Mouse (Mus musculus) limb, embryonic 13.5 days (tissue): ENCODE measurements around the gene Tgfbr2. TPM values are rescaled to one million over a fixed set of nuclear protein-coding genes. Genes with fewer than 3 reads are reported as not detected.
"Not testable (repeated sequence)": the region's sequence is repeated elsewhere in the genome, so short reads cannot be mapped to it uniquely, and the experiment has no call there.

Source experiments
- ATAC-seq: fragments of 200-750 bp; cut with Nextera tagmentation; 2 replicates; pipeline ENCODE4 v1.8.0; 2017; ENCODE audit warnings: low read depth, moderate number of reproducible peaks, moderate TSS enrichment; ENCODE audit not compliant: low FRiP score
- H3K27ac ChIP-seq: fragments of 300-500 bp; sonication (generic); 2 replicates; pipeline ENCODE4 v1.5.1; 2015; ENCODE audit warnings: inconsistent platforms, mild to moderate bottlenecking, moderate library complexity
- H3K27me3 ChIP-seq: fragments of 300-500 bp; sonication (generic); 2 replicates; pipeline ENCODE4 v1.6.1; 2015; ENCODE audit warnings: mild to moderate bottlenecking, inconsistent platforms
- H3K36me3 ChIP-seq: fragments of 300-500 bp; sonication (generic); 2 replicates; pipeline ENCODE4 v1.6.1; 2015; ENCODE audit warnings: inconsistent platforms, mild to moderate bottlenecking, moderate library complexity
- H3K4me1 ChIP-seq: fragments of 300-500 bp; sonication (generic); 2 replicates; pipeline ENCODE4 v1.6.1; 2015; ENCODE audit warnings: inconsistent platforms
- H3K4me2 ChIP-seq: fragments of 300-500 bp; sonication (generic); replicated peaks from 2 replicates; pipeline ENCODE4 v1.6.1; 2015; ENCODE audit warnings: inconsistent platforms, mild to moderate bottlenecking, moderate library complexity
- H3K4me3 ChIP-seq: fragments of 300-500 bp; sonication (generic); 2 replicates; pipeline ENCODE4 v1.5.1; 2015; ENCODE audit warnings: moderate library complexity, mild to moderate bottlenecking, inconsistent platforms
- H3K9ac ChIP-seq: fragments of 300-500 bp; sonication (generic); 2 replicates; pipeline ENCODE4 v1.6.1; 2015; ENCODE audit warnings: mild to moderate bottlenecking, inconsistent platforms
- H3K9me3 ChIP-seq: fragments of 300-500 bp; sonication (generic); 2 replicates; pipeline ENCODE4 v1.6.1; 2016; ENCODE audit warnings: inconsistent platforms
- WGBS: fragments of 180-500 bp; shearing (Covaris S2); methylation state at CpG from one replicate; pipeline ENCODE4 v1.1.7; 2015; 5-methylcytosine and 5-hydroxymethylcytosine counted together
- polyA plus RNA-seq: library from polyadenylated mRNA; unstranded; fragments of >200 nt; fragmentation: Nextera tagmentation; extraction: Ambion mirVana; gene quantifications from 2 replicates; pipeline ENCODE4 v1.2.1, GENCODE M21; 2015

Gene Tgfbr2
- polyA plus RNA-seq, 1 experiment from 2014 or later = 43.1 TPM

DNA sequence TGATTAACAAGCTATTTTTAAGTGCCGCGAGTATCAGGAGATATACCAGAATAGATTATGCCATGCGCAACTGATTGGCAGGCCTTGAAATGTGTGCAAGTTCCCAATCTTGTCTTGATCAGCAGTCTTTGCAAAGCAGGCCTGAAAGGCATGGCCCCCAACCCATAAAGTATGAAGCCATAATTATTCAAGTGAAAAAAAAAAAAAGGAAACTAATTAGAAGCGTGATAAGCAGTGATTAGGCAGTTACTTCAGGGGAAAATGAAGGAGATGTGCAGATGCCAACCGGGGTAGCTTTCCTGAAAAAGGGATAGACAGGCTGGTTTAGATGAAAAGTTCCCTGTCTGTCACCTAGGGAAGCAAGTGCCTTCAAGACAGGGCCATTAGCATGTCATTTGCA lies 91.9 kb downstream of the Tgfbr2 start:
- no peak overlapping the region for H3K27ac ChIP-seq
- H3K4me2 ChIP-seq = no peak overlapping the region
- 89% methylated on average over 5 of the region's 5 CpGs for whole genome bisulfite sequencing
- H3K4me1 ChIP-seq = no peaks in the 10 kb centered on the region
- H3K9me3 ChIP-seq = no peaks in the 10 kb centered on the region
- no peak for ATAC-seq
- H3K4me3 ChIP-seq = no peak overlapping the region
- peaks cover 5% of the 10 kb centered on the region; the same call in 1 of the 2 replicates for H3K36me3 ChIP-seq
- no peaks in the 10 kb centered on the region for H3K27me3 ChIP-seq
- no peak overlapping the region for H3K9ac ChIP-seq

GRCm38 (mm10) chr9:116081781-116082180 lies 93.4 kb downstream of the Tgfbr2 start:
- H3K36me3 ChIP-seq = no peaks in the 10 kb centered on the region
- no peak overlapping the region for H3K4me3 ChIP-seq
- H3K27ac ChIP-seq = no peak overlapping the region
- H3K27me3 ChIP-seq = no peaks in the 10 kb centered on the region
- no peak for ATAC-seq
- H3K9ac ChIP-seq = no peak overlapping the region
- 84% methylated on average over 4 of the region's 4 CpGs for WGBS
- H3K9me3 ChIP-seq = no peaks in the 10 kb centered on the region
- 0 out of 2 replicates have a peak, but pooled peaks cover 3% of the 10 kb centered on the region for H3K4me1 ChIP-seq
- H3K4me2 ChIP-seq = no peak overlapping the region

DNA sequence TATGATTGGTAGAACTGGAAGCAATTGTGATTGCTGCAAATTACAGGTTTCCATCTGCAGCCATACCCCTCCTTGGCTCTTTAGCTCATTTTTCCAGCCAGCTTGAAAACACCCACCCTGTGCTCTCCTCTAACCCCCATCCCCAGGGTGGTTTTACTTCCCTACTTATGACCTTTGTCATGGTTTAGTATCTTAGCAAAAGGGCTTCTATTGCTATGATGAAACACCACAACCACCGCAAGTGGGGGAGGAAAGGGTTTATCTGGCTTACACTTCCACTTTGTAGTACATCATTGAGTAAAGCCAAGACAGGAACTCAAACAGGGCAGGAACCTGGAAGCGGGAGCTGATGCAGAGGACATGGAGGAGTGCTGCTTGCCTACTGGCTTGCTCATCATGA lies 97.7 kb downstream of the Tgfbr2 start:
- Histone ChIP-seq H3K4me3 (no peak overlapping the region), H3K36me3 (no peaks in the 10 kb centered on the region), H3K27me3 (no peaks in the 10 kb centered on the region), H3K9ac (no peak overlapping the region), H3K9me3 (no peaks in the 10 kb centered on the region), H3K4me2 (no peak overlapping the region), H3K4me1 (0 out of 2 replicates have a peak, but pooled peaks cover 3% of the 10 kb centered on the region), H3K27ac (no peak overlapping the region)
- no peak for ATAC-seq
- WGBS = 84% methylated on average over 2 of the region's 2 CpGs

GRCm38 (mm10) chr9:116076946-116077345 lies 98.2 kb downstream of the Tgfbr2 start:
- H3K9me3 ChIP-seq = no peaks in the 10 kb centered on the region
- WGBS = 47% methylated on average over 2 of the region's 2 CpGs
- H3K4me3 ChIP-seq = no peak overlapping the region

GRCm38 (mm10) chr9:116076163-116076562 lies 99.0 kb downstream of the Tgfbr2 start:
- H3K4me2 ChIP-seq = no peak overlapping the region
- no peak for ATAC-seq
- 82% methylated on average over 4 of the region's 4 CpGs for WGBS

More at GRCm38 (mm10) chr9:116076946-116077345, 98.2 kb downstream of the Tgfbr2 start:
- Histone ChIP-seq H3K27me3 (no peaks in the 10 kb centered on the region), H3K4me1 (0 out of 2 replicates have a peak, but pooled peaks cover 3% of the 10 kb centered on the region), H3K9ac (no peak overlapping the region), H3K27ac (no peak overlapping the region), H3K36me3 (no peaks in the 10 kb centered on the region), H3K4me2 (no peak overlapping the region)
- no peak for ATAC-seq

DNA sequence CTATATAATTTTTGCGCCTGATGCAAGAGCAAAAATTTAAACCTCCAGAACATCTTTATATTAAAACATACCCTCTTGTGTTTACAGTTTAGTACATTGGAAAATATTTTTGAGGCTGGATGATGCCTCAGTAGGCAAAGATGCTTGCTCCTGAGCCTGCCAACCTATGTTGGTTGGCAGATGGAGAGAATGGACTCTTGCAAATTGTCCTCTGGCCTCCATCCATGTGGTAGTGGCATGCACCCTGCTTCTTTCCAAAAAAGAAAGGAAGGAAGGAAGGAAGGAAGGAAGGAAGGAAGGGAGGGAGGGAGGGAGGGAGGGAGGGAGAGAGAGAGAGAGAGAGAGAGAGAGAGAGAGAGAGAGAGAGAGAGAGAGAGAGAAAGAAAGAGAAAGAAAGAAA lies 103.6 kb downstream of the Tgfbr2 start:
- not testable (repeated sequence) for H3K27me3 ChIP-seq, H3K9me3 ChIP-seq, H3K27ac ChIP-seq, H3K9ac ChIP-seq, ATAC-seq, H3K4me2 ChIP-seq, H3K4me3 ChIP-seq, H3K36me3 ChIP-seq
- 83% methylated on average over 1 of the region's 1 CpGs for WGBS
- H3K4me1 ChIP-seq = peaks cover 12% of the 10 kb centered on the region

More at GRCm38 (mm10) chr9:116076163-116076562, 99.0 kb downstream of the Tgfbr2 start:
- Histone ChIP-seq H3K9me3 (no peaks in the 10 kb centered on the region), H3K4me3 (no peak overlapping the region), H3K36me3 (no peaks in the 10 kb centered on the region), H3K4me1 (peaks cover 6% of the 10 kb centered on the region), H3K27me3 (no peaks in the 10 kb centered on the region), H3K9ac (no peak overlapping the region), H3K27ac (no peak overlapping the region)

DNA sequence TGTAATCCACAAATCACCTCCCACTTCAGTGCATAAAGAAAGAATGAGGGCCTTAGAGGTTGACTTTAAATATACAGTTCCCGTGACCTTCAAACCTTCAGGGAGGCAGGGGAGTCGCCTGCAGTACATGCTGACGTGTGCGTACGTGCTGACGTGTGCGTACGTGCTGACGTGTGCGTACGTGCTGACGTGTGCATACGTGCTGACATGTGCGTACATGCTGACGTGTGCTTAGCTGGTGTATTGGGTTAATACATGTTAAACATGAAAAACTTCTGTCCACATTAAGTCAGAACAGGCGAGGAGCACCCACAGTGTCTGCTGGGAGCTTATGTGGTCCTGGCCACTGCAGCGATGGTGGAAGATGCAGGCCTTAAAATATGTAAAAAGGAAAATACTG lies 110.4 kb downstream of the Tgfbr2 start:
- ATAC-seq = no peak
- Histone ChIP-seq H3K4me3 (no peak overlapping the region), H3K27me3 (no peaks in the 10 kb centered on the region), H3K36me3 (no peaks in the 10 kb centered on the region), H3K9me3 (no peaks in the 10 kb centered on the region), H3K9ac (no peak overlapping the region), H3K4me2 (no peak overlapping the region), H3K27ac (no peak overlapping the region), H3K4me1 (0 out of 2 replicates have a peak, but pooled peaks cover 4% of the 10 kb centered on the region)
- 87% methylated on average over 17 of the region's 17 CpGs for WGBS

DNA sequence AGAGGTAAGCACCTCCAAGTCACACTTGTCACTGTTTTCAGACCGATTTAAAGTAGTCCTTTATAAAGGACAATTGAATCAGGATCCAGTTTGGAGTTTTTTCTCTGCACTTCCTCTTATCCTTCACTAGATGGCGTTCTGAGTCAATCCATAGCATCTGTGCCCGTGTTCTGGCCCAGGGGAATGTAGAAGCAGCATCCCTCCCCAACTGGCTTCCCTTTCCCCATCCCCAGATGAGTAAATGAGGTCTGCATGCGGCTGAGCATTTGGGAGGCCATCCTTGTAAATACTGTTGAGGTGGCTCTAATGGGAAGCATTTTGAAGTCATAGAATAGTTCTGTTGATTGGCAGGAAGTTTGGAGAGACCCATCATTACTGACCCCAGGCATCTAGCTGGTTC lies 114.5 kb downstream of the Tgfbr2 start:
- no peak overlapping the region for H3K4me3 ChIP-seq
- H3K36me3 ChIP-seq = no peaks in the 10 kb centered on the region
- H3K27ac ChIP-seq = no peak overlapping the region
- no peaks in the 10 kb centered on the region for H3K9me3 ChIP-seq
- no peak overlapping the region for H3K9ac ChIP-seq
- no peak overlapping the region for H3K4me2 ChIP-seq
- H3K4me1 ChIP-seq = 0 out of 2 replicates have a peak, but pooled peaks cover 4% of the 10 kb centered on the region
- 8% methylated on average over 4 of the region's 4 CpGs for WGBS
- ATAC-seq = no peak
- no peaks in the 10 kb centered on the region for H3K27me3 ChIP-seq

GRCm38 (mm10) chr9:116059156-116059555 lies 116.0 kb downstream of the Tgfbr2 start:
- no peak overlapping the region for H3K4me2 ChIP-seq
- H3K36me3 ChIP-seq = no peaks in the 10 kb centered on the region
- H3K4me3 ChIP-seq = no peak overlapping the region
- no peaks in the 10 kb centered on the region for H3K9me3 ChIP-seq
- WGBS = 57% methylated on average over 4 of the region's 4 CpGs
- no peak overlapping the region for H3K9ac ChIP-seq
- no peaks in the 10 kb centered on the region for H3K27me3 ChIP-seq
- no peak overlapping the region for H3K27ac ChIP-seq
- 0 out of 2 replicates have a peak, but pooled peaks cover 1% of the 10 kb centered on the region for H3K4me1 ChIP-seq
- no peak for ATAC-seq

DNA sequence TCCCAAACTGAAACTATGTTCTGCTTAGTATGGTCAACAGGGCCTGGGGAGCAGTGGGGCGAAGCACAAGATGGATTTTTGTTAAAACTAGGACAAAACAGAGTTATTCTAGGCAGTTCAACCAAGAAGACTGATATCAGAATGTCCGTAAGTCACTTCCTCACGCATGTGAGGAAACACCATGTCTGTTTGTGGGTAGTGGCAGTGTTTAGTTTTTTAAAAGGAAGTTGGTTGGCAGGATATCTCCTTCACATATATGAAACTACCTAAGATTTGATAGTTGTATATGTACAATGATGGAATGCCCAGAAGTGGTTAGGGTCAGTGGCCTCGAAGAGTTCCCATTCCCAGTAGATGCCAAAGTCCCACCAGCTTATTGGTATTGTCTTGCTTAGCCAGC lies 116.7 kb downstream of the Tgfbr2 start:
- Histone ChIP-seq H3K4me1 (no peaks in the 10 kb centered on the region), H3K4me3 (no peak overlapping the region), H3K27me3 (no peaks in the 10 kb centered on the region), H3K9ac (no peak overlapping the region), H3K36me3 (no peaks in the 10 kb centered on the region), H3K9me3 (no peaks in the 10 kb centered on the region), H3K27ac (no peak overlapping the region), H3K4me2 (no peak overlapping the region)
- no peak for ATAC-seq
- WGBS = 94% methylated on average over 4 of the region's 4 CpGs

DNA sequence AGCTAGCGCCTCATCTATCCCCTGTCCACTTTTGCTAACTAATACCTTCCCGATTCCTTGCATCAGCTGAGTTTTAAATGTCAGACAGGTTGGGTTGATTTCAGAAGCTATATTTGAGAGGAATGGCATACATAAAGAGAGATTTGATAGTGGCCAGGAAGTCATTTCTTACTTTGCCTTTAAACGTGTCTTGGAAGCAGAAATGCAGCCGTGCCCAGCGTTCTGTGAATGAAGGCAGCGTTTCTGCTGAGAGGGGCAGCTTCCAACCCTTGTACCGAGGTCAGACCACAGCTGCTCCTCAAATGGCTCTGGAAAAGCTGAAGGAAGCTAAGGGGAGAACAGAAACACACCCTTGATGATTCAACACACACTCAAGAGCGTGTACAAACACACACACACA lies 121.2 kb downstream of the Tgfbr2 start:
- no peak overlapping the region for H3K4me2 ChIP-seq
- H3K36me3 ChIP-seq = no peaks in the 10 kb centered on the region
- ATAC-seq = no peak
- no peak overlapping the region for H3K9ac ChIP-seq
- WGBS = 55% methylated on average over 8 of the region's 8 CpGs
- no peaks in the 10 kb centered on the region for H3K27me3 ChIP-seq
- H3K4me3 ChIP-seq = no peak overlapping the region
- no peak overlapping the region; the same call in 1 of the 2 replicates for H3K27ac ChIP-seq
- H3K9me3 ChIP-seq = no peaks in the 10 kb centered on the region
- H3K4me1 ChIP-seq = no peaks in the 10 kb centered on the region

- Histone ChIP-seq H3K4me2 (no peak overlapping the region), H3K27ac (no peak overlapping the region), H3K4me3 (no peak overlapping the region), H3K36me3 (no peaks in the 10 kb centered on the region), H3K4me1 (no peaks in the 10 kb centered on the region), H3K27me3 (no peaks in the 10 kb centered on the region), H3K9ac (no peak overlapping the region), H3K9me3 (no peaks in the 10 kb centered on the region)
- ATAC-seq = no peak
- WGBS = 76% methylated on average over 1 of the region's 1 CpGs
Observed at GRCm38 (mm10) chr9:116049985-116050384, 125.2 kb downstream of the Tgfbr2 start.

- ATAC-seq = no peak
- Histone ChIP-seq H3K9ac (no peak overlapping the region), H3K4me2 (no peak overlapping the region), H3K27me3 (0 out of 2 replicates have a peak, but pooled peaks cover 3% of the 10 kb centered on the region), H3K4me3 (no peak overlapping the region), H3K4me1 (peaks cover 15% of the 10 kb centered on the region), H3K27ac (no peak overlapping the region), H3K9me3 (no peaks in the 10 kb centered on the region), H3K36me3 (no peaks in the 10 kb centered on the region)
- 10% methylated on average over 3 of the region's 3 CpGs for WGBS
Observed at GRCm38 (mm10) chr9:116041787-116042186, 133.4 kb downstream of the Tgfbr2 start.
